Mouse (Mus musculus): ENCODE results near the gene Adam12.

GRCm38 (mm10) chr7:134229899-134230298 lies 2.0 kb downstream of the Adam12 start:
- TF ChIP-seq EP300 (IDR thresholded peaks at IDR 0.05; ENCODE audit: insufficient read depth, low read depth, low read length): no peak
- TF ChIP-seq POLR2A (IDR thresholded peaks at IDR 0.05; ENCODE audit: insufficient read depth, low read length): no peak
- no peak for TF ChIP-seq CTCF (IDR thresholded peaks at IDR 0.05; ENCODE audit: low read depth, low read length)

All from ES-Bruce4 (cell line).